Mouse (Mus musculus): Measurements from ENCODE around the gene Zmym2.

DNA sequence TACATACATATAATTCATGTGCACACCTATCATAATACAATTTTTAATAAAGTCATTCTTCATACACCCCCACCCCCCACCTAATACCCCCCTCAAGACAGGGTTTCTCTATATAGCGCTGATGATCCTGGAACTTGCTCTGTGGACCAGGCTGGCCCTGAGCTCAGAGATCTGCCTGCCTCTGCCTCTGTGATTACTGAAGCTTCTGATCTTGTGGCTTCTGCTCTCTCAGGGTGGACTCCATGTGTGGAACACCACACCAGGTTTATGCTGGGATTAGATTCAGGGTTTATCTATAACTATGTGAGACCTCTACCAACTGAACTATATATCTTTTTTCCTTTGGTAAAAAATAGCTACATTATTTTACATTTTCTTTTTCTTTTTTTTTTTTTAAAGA lies 10.1 kb downstream of the Zmym2 start:
- TF ChIP-seq CTCF (IDR thresholded peaks at IDR 0.05; ENCODE audit: borderline replicate concordance, extremely low read depth, insufficient read depth, insufficient read length): no peak
- no peak for TF ChIP-seq POLR2A (IDR thresholded peaks at IDR 0.05; ENCODE audit: borderline replicate concordance, extremely low read depth, insufficient read depth, insufficient read length, poor library complexity, severe bottlenecking)

All from brain, embryonic 14.5 days (tissue).